Mouse (Mus musculus) limb, embryonic 14.5 days (tissue): ENCODE measurements around the gene Adamtsl4. TPM values are rescaled to one million over a fixed set of nuclear protein-coding genes. Genes with fewer than 3 reads are reported as not detected.
"Not testable (repeated sequence)": the region's sequence is repeated elsewhere in the genome, so short reads cannot be mapped to it uniquely, and the experiment has no call there.

Experiments
- ATAC-seq: fragments of 200-750 bp; cut with Nextera tagmentation; 2 replicates; pipeline ENCODE4 v1.8.0; 2017; ENCODE audit warnings: low read depth, moderate number of reproducible peaks, moderate TSS enrichment; ENCODE audit not compliant: low FRiP score
- DNase-seq: peaks from one replicate; pipeline ENCODE4 v3.0.0-alpha.2; 2015; ENCODE audit warnings: low spot score
- H3K27ac ChIP-seq: fragments of 300-500 bp; sonication (generic); replicated peaks from 2 replicates; pipeline ENCODE4 v1.5.1; 2014; ENCODE audit warnings: low read depth, mild to moderate bottlenecking, low read length, moderate library complexity, mixed read lengths
- H3K27me3 ChIP-seq: fragments of 300-500 bp; sonication (generic); 2 replicates; pipeline ENCODE4 v1.6.1; 2014; ENCODE audit warnings: low read length, mixed read lengths; ENCODE audit not compliant: control insufficient read depth, insufficient read depth
- H3K36me3 ChIP-seq: fragments of 300-500 bp; sonication (generic); 2 replicates; pipeline ENCODE4 v1.6.1; 2014; ENCODE audit warnings: mild to moderate bottlenecking, low read length, moderate library complexity, mixed read lengths; ENCODE audit not compliant: control insufficient read depth, insufficient read depth
- H3K4me1 ChIP-seq: fragments of 300-500 bp; sonication (generic); 2 replicates; pipeline ENCODE4 v1.6.1; 2014; ENCODE audit warnings: antibody characterized with exemption, low read length, mixed read lengths; ENCODE audit not compliant: control insufficient read depth, insufficient read depth
- H3K4me2 ChIP-seq: fragments of 300-500 bp; sonication (generic); replicated peaks from 2 replicates; pipeline ENCODE4 v1.6.1; 2014; ENCODE audit warnings: low read depth, mild to moderate bottlenecking, low read length, moderate library complexity; ENCODE audit not compliant: severe bottlenecking
- H3K4me3 ChIP-seq: fragments of 300-500 bp; sonication (generic); replicated peaks from 2 replicates; pipeline ENCODE4 v1.5.1; 2014; ENCODE audit warnings: low read length
- H3K9ac ChIP-seq: fragments of 300-500 bp; sonication (generic); 2 replicates; pipeline ENCODE4 v1.6.1; 2014; ENCODE audit warnings: mild to moderate bottlenecking, low read depth, low read length, moderate library complexity; ENCODE audit not compliant: severe bottlenecking
- H3K9me3 ChIP-seq: fragments of 300-500 bp; sonication (generic); 2 replicates; pipeline ENCODE4 v1.6.1; 2016; ENCODE audit warnings: low read length; ENCODE audit not compliant: control insufficient read depth
- POLR2A ChIP-seq: fragments of 200-500 bp; IDR thresholded peaks from 2 replicates; pipeline ENCODE4 v1.8.0; 2012; ENCODE audit warnings: inconsistent platforms, mild to moderate bottlenecking, moderate library complexity, borderline replicate concordance; ENCODE audit not compliant: insufficient read depth, insufficient read length; ENCODE audit errors: extremely low read depth
- WGBS: fragments of 180-500 bp; shearing (Covaris S2); extraction: QIAGEN DNeasy Blood & Tissue Kit; methylation state at CpG from one replicate; pipeline ENCODE4 v1.1.7; 2014; 5-methylcytosine and 5-hydroxymethylcytosine counted together
- polyA plus RNA-seq, 2 experiments: library from polyadenylated mRNA; depleted of rRNA in 1 of 2; stranded (reverse) in 1 of 2; unstranded in 1 of 2; fragments of >200 nt; fragmentation: Nextera tagmentation in 1 of 2; extraction: Ambion mirVana in 1 of 2; gene quantifications; 2 replicates each; pipeline versions ENCODE4 v1.2.1 to v1.2.3; 2012 to 2014

Adamtsl4 gene
- polyA plus RNA-seq, 2 experiments, result 2.8 to 3.3 TPM

- TF ChIP-seq POLR2A, result no peak
- WGBS, result 82% methylated on average over 11 of the region's 11 CpGs
- ATAC-seq (no peak), DNase-seq (no peak)
- H3K4me2 ChIP-seq, result no peak overlapping the region
- H3K36me3 ChIP-seq, result no peaks in the 10 kb centered on the region
- H3K9ac ChIP-seq, result no peak overlapping the region
- no peak overlapping the region for H3K27ac ChIP-seq
- H3K27me3 ChIP-seq, result no peaks in the 10 kb centered on the region
- peaks cover 16% of the 10 kb centered on the region for H3K4me1 ChIP-seq
- no peak overlapping the region for H3K4me3 ChIP-seq
- no peaks in the 10 kb centered on the region for H3K9me3 ChIP-seq
These were observed 7.3 kb upstream of the Adamtsl4 start for GRCm38 (mm10) chr3:95694808-95695703.

GRCm38 (mm10) chr3:95693821-95694807 lies 6.4 kb upstream of the Adamtsl4 start:
- 77% methylated on average over 11 of the region's 11 CpGs for WGBS
- Histone ChIP-seq H3K9me3 (no peaks in the 10 kb centered on the region), H3K9ac (no peak overlapping the region)

GRCm38 (mm10) chr3:95692677-95693076 lies 5.0 kb upstream of the Adamtsl4 start:
- no peak overlapping the region for H3K9ac ChIP-seq
- no peak overlapping the region for H3K4me3 ChIP-seq
- no peaks in the 10 kb centered on the region for H3K9me3 ChIP-seq
- ATAC-seq (no peak), DNase-seq (no peak)
- TF ChIP-seq POLR2A, result no peak
- no peaks in the 10 kb centered on the region for H3K27me3 ChIP-seq
- WGBS, result 73% methylated on average over 6 of the region's 6 CpGs
- no peaks in the 10 kb centered on the region for H3K36me3 ChIP-seq
- H3K4me2 ChIP-seq, result no peak overlapping the region
- H3K27ac ChIP-seq, result no peak overlapping the region
- peaks cover 28% of the 10 kb centered on the region for H3K4me1 ChIP-seq

More at GRCm38 (mm10) chr3:95693821-95694807, 6.4 kb upstream of the Adamtsl4 start:
- no peak overlapping the region for H3K4me3 ChIP-seq
- no peak for ATAC-seq
- no peak overlapping the region for H3K4me2 ChIP-seq
- TF ChIP-seq POLR2A, result no peak
- no peaks in the 10 kb centered on the region for H3K36me3 ChIP-seq
- H3K27ac ChIP-seq, result no peak overlapping the region
- DNase-seq, result no peak
- no peaks in the 10 kb centered on the region for H3K27me3 ChIP-seq
- peaks cover 16% of the 10 kb centered on the region for H3K4me1 ChIP-seq

GRCm38 (mm10) chr3:95690552-95690951 lies 2.8 kb upstream of the Adamtsl4 start:
- not testable (repeated sequence) for H3K36me3 ChIP-seq, H3K9ac ChIP-seq, DNase-seq, ATAC-seq, H3K4me3 ChIP-seq, H3K4me2 ChIP-seq, H3K27ac ChIP-seq, H3K9me3 ChIP-seq, H3K27me3 ChIP-seq
- peaks cover 33% of the 10 kb centered on the region for H3K4me1 ChIP-seq
- WGBS, result 86% methylated on average over 2 of the region's 2 CpGs

- no peak for DNase-seq
- H3K4me3 ChIP-seq, result no peak overlapping the region
- no peaks in the 10 kb centered on the region for H3K27me3 ChIP-seq
- 47% methylated on average over 2 of the region's 2 CpGs for WGBS
- TF ChIP-seq POLR2A, result no peak
- H3K27ac ChIP-seq, result no peak overlapping the region
- H3K4me2 ChIP-seq, result no peak overlapping the region
- H3K4me1 ChIP-seq, result peaks cover 28% of the 10 kb centered on the region
- no peaks in the 10 kb centered on the region for H3K36me3 ChIP-seq
- H3K9ac ChIP-seq, result no peak overlapping the region
- no peaks in the 10 kb centered on the region for H3K9me3 ChIP-seq
- ATAC-seq, result no peak
These were observed 2.2 kb upstream of the Adamtsl4 start for GRCm38 (mm10) chr3:95689940-95690339.
